Mouse (Mus musculus) lung, adult 18-20 months (tissue): Measurements from ENCODE around the gene Tor1b.
A peak's percentile ranks its signal among the peaks of the same experiment; 100 is the strongest.

Source experiments
- DNase-seq, 2 experiments: peaks; one replicate each; pipeline ENCODE4 v3.0.0; 2022; ENCODE audit warnings: mixed read lengths in 2 of 2

Tor1b gene

DNA sequence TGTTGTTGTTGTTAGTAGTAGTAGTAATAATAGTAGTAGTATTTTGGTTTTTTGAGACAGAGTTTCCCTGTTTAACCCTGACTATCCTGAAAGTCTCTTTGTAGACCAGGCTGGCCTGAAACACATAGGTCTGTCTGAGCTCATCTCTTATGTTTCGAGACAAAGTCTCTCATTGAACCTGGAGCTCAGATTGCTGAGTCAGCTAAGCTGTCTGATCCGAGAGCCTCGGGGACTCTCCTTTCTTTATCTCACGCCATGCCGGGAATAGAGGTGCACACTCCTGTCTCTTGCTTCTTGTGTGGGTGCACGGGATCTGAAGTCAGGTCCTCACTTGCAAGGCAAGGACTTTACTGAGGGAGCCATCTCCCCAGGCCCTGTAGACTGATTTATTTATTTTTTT, 19.7 kb upstream of the Tor1b start:
- DNase-seq = no peak

DNA sequence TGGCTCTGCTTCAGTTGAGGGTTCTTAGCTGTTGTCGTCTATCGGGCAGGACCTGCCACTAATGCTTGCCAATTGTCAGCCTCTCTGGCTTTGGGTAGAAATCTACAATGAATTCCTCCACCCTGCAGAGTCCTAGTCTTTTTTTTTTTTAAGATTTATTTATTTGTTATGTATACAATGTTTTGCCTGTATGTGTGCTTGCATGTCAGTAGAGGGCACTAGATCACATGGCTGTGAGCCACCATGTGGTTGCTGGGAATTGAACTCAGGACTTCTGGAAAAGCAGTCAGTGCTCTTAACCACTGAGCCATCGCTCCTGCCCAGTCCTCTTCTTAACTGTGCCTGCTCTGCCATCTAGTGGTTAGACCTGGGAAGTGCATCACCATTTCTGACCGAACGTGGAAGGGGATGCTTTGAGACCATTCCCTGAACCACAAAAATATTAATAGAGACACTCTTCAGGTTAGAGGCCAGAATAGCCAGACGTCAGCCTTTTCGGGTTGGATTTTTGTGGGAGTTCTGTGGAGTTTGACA, 18.8 kb upstream of the Tor1b start:
- DNase-seq = peak; percentile 73 to 77

DNA sequence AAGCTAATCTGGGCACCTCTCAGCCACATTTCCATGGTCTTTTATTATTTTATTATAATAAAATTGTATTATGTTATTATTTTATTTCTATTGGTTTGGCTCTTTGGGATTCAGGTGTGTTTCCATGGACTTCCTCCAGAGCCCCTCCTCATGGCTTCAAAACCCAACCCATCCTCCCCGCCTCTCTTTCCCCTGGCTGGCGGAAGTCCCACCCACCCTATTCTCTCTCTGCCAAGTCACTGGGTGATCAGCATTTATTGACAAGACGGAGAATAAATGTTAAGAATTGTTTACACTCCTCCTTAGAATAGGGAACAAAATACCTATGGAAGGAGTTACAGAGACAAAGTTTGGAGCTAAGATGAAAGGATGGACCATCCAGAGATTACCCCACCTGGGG, 16.0 kb upstream of the Tor1b start:
- no peak for DNase-seq

- peak in 1 of 2 experiments; percentile 21 for DNase-seq
These were observed 15.0 kb upstream of the Tor1b start for GRCm38 (mm10) chr2:30937731-30938130.

DNA sequence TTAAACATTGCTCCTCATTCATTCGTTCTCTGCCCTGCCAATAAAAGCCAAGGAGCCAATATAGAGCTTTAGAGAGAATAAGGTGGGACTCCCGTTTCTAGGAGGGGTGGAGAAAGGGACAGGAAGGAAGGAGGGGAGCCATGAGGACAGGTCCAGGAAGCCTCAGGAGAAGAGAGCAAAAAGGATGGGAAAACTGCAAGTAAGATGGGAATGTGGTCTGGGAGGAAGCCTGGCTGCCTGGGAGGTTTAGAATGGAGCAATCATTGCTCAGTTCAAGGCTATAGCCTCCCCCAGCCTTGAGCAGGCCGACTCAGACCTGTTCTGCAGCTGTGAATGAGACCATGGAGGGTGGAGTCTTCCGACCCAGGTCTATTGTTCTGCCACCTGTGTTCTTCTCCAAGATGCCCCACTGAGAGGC, 14.2 kb upstream of the Tor1b start:
- DNase-seq = no peak

GRCm38 (mm10) chr2:30941586-30941985, 11.2 kb upstream of the Tor1b start:
- DNase-seq = no peak

DNA sequence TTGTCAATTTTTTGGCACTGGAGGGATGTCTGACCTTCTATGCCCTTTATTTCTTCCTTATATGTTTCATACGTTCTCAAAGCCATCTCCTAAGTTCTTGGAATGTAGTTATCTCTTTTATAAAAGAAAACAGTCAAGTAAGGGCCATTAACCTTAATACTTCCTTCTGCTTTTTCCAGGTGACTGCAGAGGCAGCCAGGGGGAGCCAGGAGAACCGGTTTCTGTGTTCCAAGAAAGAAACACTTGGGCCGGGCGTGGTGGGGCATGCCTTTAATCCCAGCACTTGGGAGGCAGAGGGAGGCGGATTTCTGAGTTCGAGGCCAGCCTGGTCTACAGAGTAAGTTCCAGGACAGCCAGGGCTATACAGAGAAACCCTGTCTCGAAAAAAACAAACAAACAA, 10.6 kb upstream of the Tor1b start:
- peak in 1 of 2 experiments; percentile 41 for DNase-seq

DNA sequence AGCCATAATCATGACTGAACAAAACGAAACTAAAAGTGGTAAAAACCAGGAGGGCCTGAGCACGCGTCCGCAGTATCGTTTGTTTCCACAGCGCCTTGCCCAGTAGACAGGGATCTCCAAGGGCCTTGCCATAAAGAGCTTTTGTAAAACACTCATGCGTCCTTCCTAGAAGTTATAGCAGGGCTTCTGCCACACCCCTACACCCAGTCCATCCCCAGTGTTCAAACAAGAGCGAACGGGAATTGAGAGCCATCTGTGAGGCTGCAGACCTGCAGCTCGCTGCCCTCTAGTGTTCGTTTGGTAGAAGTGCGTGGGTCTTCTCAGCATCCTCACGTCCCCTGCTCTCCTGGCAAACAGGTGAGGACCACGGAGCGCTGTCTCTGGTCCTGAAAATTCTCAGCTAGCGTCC, 10.2 kb upstream of the Tor1b start:
- DNase-seq = peak; percentile 73 to 79

DNA sequence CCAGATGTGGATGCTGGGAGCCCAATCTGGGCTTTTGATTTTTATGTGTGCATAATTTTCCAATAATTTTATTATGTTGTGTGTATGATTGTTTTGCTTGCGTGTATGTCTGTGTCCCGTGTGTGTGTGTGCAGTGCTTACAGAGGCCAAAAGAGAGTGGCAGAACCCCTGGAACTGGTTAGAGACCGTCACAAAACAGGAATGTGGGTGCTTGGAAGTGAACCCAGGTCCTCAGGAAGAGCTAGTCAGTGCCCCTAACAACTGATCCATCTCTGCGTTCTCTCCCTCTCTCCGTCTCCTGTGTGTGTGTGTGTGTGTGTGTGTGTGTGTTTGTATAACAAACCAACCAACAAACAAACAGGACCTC, 319 bp upstream of the Tor1b start:
- DNase-seq = no peak

GRCm38 (mm10) chr2:30954797-30955196, 2.0 kb downstream of the Tor1b start:
- DNase-seq = no peak

GRCm38 (mm10) chr2:30957511-30957910, 4.8 kb downstream of the Tor1b start:
- no peak for DNase-seq

DNA sequence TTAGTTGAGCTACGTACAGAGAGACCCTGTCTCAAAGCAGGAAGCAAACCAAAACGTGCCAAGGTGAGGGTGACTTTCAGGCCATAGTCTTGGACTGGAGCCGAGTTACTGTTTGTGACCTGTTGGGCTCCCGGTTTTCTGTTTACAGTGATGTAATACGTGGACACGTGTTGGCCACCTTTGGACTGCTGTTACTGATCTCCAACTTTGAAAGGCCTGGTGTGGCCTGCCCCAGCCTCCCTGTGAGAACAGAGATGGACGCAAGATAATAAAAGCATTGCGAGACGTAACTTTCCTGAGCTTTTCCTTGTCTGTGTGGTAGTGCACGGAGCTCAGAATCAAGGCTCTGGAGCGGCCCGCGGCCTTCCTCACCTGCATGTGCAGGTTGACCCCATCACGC, 6.0 kb downstream of the Tor1b start:
- DNase-seq = no peak

GRCm38 (mm10) chr2:30959856-30960255, 7.1 kb downstream of the Tor1b start:
- no peak for DNase-seq

DNA sequence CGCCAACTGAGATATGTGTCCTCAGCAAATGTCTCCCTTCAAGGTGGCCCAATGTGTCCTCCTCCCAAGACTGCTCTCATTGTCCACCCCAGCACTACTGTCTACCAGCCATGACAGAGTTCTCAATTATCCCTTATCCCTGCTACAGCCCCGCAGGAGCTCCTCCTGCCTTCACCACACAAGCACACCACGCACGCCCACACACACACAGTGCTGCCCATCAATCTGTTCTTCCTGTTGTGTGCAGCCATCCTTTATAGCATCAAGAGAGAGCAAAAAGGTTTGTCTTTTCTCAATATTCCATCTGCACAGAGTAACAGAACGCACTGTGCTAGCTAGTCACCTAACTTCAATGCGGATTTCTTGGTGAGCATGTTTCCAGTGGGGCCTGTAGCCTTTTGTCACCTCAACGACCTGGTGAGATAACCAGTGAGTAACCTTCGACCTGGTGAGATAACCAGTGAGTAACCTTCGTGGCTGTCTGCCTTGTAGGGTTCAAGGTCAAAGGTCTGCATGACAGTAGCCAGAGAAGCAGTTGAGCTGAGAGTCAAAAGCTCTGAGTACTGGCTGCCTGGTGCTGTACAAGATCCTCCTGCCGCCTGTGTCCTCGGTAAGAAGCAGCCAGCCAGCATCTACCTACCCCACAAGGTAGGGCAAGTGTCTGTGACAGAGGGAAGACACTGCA, 10.0 kb downstream of the Tor1b start:
- no peak for DNase-seq

GRCm38 (mm10) chr2:30965627-30966026, 12.9 kb downstream of the Tor1b start:
- no peak for DNase-seq

DNA sequence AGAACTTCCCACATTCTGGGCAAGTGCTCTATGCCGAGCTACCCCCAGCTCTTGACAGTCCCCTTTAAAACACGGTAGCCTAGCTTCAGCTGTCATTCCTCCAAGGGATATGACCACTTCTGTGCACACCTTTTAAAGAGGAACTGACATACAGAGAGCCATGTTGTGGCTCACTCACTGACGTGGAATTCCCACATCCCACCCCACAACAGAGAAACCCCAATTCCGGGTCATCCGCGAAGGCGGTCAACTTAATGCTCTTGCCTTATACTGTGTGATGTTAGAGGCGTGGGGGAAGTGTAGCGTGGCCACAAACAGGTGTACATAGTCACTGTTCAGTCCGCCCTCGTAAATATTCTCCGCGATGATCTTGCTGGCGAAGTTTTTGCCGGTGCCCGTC, 14.1 kb downstream of the Tor1b start:
- no peak for DNase-seq

GRCm38 (mm10) chr2:30967352-30968327, 14.9 kb downstream of the Tor1b start, which contains the start of gene Tor1a:
Gene Tor1a (minus strand): TSS chr2:30967933.
- peak; percentile 89 to 91 for DNase-seq

DNA sequence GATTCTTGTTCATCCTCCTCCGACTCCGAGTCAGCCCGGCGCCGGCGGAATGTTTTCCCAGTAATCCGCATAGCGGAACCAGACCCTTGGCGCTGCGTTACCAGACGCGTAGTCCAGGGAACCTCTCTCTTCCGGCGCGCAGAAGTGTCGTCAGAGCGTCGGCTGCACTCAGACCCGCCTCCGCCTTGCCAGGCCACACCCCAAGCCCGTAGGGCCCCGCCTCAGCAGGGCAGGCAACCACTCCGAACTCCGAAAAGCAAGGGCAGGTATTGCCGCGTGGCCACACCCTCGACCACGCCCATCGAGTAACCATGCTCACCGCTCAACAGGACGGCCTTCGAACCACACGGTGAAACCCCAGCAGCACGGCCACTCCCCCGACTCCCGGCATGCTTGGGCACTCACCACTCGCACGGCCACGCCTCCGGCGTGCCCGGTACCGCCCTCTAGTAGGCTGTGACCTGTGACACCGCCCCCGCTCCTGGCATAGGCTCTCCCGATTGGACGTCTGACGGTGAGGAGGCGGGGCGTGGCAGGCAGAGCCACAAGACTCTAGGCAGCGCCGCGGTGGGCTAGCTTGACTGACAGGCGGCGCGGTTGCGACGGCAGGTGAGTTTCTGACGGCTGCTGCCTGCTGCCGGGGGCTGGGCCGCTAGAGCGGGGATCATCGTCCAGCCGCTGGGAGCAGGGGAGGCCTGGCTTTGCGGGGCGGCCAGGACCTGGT, 29.2 kb downstream of the Tor1b start, which contains the start of the genes BC005624 and Usp20:
TSS of gene BC005624 (minus strand) at position 412 of the 724 bp plus-strand sequence.
TSS of gene Usp20 (plus strand) at position 490 of the 724 bp plus-strand sequence.
- DNase-seq = peak; percentile 100

DNA sequence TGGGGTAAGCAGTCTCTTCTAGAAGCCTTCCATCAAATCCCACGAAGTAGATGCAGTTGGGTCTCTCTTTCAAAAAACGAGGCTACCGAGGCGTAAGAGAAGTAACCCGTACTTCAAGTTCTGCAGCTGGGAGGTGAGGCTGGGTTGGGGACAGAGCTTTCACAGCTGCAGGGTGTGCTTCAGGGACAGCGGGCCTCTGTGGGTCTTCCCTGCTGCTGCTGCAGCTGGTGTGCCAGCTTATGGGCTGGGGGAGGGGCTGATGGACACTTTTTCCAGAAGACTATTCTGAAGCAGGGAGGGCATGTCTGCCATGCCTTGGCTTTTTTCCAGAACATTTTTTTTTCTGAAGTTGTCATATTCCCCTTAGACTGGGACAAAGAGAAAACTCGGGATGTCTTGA, 30.3 kb downstream of the Tor1b start:
- DNase-seq = no peak

DNA sequence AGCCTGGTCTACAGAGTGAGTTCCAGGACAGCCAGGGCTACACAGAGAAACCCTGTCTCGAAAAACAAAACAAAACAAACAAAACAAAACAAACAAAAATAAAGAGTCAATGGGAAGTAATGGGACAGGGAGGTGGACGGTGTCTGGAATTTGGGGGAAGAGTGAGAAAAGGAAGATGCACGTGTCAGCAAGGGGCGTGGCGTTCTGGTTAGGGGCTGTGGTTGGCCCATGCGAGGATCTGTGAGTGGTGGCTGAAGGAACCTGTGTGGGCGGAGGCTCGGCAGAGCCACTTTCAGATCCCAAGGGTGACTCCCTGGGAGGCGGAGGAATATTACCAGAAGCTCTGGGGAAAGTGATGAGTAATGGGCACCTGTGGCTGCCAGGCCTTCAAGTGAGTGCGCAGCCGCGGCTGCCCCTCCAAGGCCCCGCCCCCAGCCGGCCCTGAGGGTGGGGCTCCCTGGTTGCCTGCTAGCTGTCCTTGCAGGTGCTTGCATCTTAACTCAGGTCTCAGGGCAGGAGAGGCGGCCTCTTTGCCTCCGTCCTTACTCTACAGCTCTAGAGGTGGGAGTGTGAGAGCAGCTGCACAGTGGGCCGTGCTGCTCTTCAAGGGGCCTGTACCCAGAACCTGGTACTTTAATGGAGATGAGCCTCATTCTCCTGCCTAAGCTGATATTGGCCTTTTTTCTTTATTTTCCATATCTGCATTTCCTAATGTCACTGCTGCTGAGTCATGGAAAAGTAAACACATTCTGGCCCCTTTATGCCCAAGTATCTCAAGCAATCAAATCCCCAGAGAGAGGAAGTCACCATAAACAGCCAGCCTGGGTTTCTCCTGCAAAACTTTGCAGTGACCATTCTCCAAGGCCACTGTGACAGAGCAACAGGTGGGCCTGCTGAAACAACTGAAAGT, 32.6 kb downstream of the Tor1b start:
- peak; percentile 86 to 90 for DNase-seq

GRCm38 (mm10) chr2:30990221-30990620, 37.5 kb downstream of the Tor1b start:
- no peak for DNase-seq

- no peak for DNase-seq
These were observed 42.1 kb downstream of the Tor1b start for GRCm38 (mm10) chr2:30994853-30995252.
